Mouse (Mus musculus): ENCODE data around the gene Parp16. TPM values are rescaled to one million over a fixed set of nuclear protein-coding genes. Genes with fewer than 3 reads are reported as not detected.
"Not testable (repeated sequence)": the region's sequence is repeated elsewhere in the genome, so short reads cannot be mapped to it uniquely, and the experiment has no call there.

Gene Parp16
- polyA plus RNA-seq, 1 experiment: 2.1 TPM

- TF ChIP-seq CEBPB (IDR thresholded peaks at IDR 0.05; ENCODE audit: low read depth): no peak
- TF ChIP-seq USF1 (IDR thresholded peaks at IDR 0.05; ENCODE audit: low read depth): no peak
- TF ChIP-seq FOSL1 (IDR thresholded peaks at IDR 0.05; ENCODE audit: insufficient read depth, low read length, poor library complexity, severe bottlenecking): no peak
- TF ChIP-seq MAX (IDR thresholded peaks at IDR 0.05): no peak
- no peak for TF ChIP-seq MYOG (IDR thresholded peaks at IDR 0.05; ENCODE audit: control insufficient read depth, extremely low read depth, insufficient read length)
- no peak for TF ChIP-seq MYOD1 (IDR thresholded peaks at IDR 0.05; ENCODE audit: control insufficient read depth, insufficient read length, low read depth)
- TF ChIP-seq CTCF (IDR thresholded peaks at IDR 0.05; ENCODE audit: control insufficient read depth, insufficient read depth, insufficient read length): no peak
- no peaks in the 10 kb centered on the region for H3K79me3 ChIP-seq (ENCODE audit: low read depth)
- peak overlapping the region; percentile 62 for H3ac ChIP-seq (ENCODE audit: control insufficient read depth, insufficient read length, low read depth)
- no peaks in the 10 kb centered on the region for H3K27me3 ChIP-seq (ENCODE audit: control insufficient read depth, insufficient read depth, insufficient read length)
- H3K36me3 ChIP-seq (ENCODE audit: control insufficient read depth, insufficient read depth): no peaks in the 10 kb centered on the region
- H3K4me3 ChIP-seq (ENCODE audit: insufficient read depth, poor library complexity, severe bottlenecking): no peak overlapping the region
- no peaks in the 10 kb centered on the region for H3K79me2 ChIP-seq (ENCODE audit: control insufficient read depth, insufficient read depth)
Observed at GRCm38 (mm10) chr9:65202165-65202754, 7.1 kb downstream of the Parp16 start.

GRCm38 (mm10) chr9:65205049-65205815 lies 10.1 kb downstream of the Parp16 start:
- Histone ChIP-seq H3K4me3 (ENCODE audit: insufficient read depth, poor library complexity, severe bottlenecking) (no peak overlapping the region), H3ac (ENCODE audit: control insufficient read depth, insufficient read length, low read depth) (no peak overlapping the region), H3K27me3 (ENCODE audit: control insufficient read depth, insufficient read depth, insufficient read length) (no peaks in the 10 kb centered on the region), H3K79me2 (ENCODE audit: control insufficient read depth, insufficient read depth) (no peaks in the 10 kb centered on the region), H3K36me3 (ENCODE audit: control insufficient read depth, insufficient read depth) (no peaks in the 10 kb centered on the region), H3K79me3 (ENCODE audit: low read depth) (no peaks in the 10 kb centered on the region)
- TF ChIP-seq MYOD1 (IDR thresholded peaks at IDR 0.05; ENCODE audit: control insufficient read depth, insufficient read length, low read depth) (no peak), MAX (IDR thresholded peaks at IDR 0.05) (no peak), USF1 (IDR thresholded peaks at IDR 0.05; ENCODE audit: low read depth) (no peak), CEBPB (IDR thresholded peaks at IDR 0.05; ENCODE audit: low read depth) (no peak), MYOG (IDR thresholded peaks at IDR 0.05; ENCODE audit: control insufficient read depth, extremely low read depth, insufficient read length) (no peak), FOSL1 (IDR thresholded peaks at IDR 0.05; ENCODE audit: insufficient read depth, low read length, poor library complexity, severe bottlenecking) (no peak), CTCF (IDR thresholded peaks at IDR 0.05; ENCODE audit: control insufficient read depth, insufficient read depth, insufficient read length) (no peak)

GRCm38 (mm10) chr9:65207041-65207815 lies 12.1 kb downstream of the Parp16 start:
- H3K36me3 ChIP-seq (ENCODE audit: control insufficient read depth, insufficient read depth); H3K27me3 ChIP-seq (ENCODE audit: control insufficient read depth, insufficient read depth, insufficient read length); H3K4me3 ChIP-seq (ENCODE audit: insufficient read depth, poor library complexity, severe bottlenecking); H3ac ChIP-seq (ENCODE audit: control insufficient read depth, insufficient read length, low read depth); H3K79me3 ChIP-seq (ENCODE audit: low read depth); H3K79me2 ChIP-seq (ENCODE audit: control insufficient read depth, insufficient read depth): not testable (repeated sequence)

- Histone ChIP-seq H3K36me3 (ENCODE audit: control insufficient read depth, insufficient read depth) (no peaks in the 10 kb centered on the region), H3K27me3 (ENCODE audit: control insufficient read depth, insufficient read depth, insufficient read length) (no peaks in the 10 kb centered on the region), H3K79me2 (ENCODE audit: control insufficient read depth, insufficient read depth) (no peaks in the 10 kb centered on the region), H3ac (ENCODE audit: control insufficient read depth, insufficient read length, low read depth) (no peak overlapping the region), H3K4me3 (ENCODE audit: insufficient read depth, poor library complexity, severe bottlenecking) (no peak overlapping the region), H3K79me3 (ENCODE audit: low read depth) (no peaks in the 10 kb centered on the region)
- no peak for TF ChIP-seq FOSL1 (IDR thresholded peaks at IDR 0.05; ENCODE audit: insufficient read depth, low read length, poor library complexity, severe bottlenecking)
- no peak for TF ChIP-seq USF1 (IDR thresholded peaks at IDR 0.05; ENCODE audit: low read depth)
- TF ChIP-seq MYOG (IDR thresholded peaks at IDR 0.05; ENCODE audit: control insufficient read depth, extremely low read depth, insufficient read length): no peak
- no peak for TF ChIP-seq CTCF (IDR thresholded peaks at IDR 0.05; ENCODE audit: control insufficient read depth, insufficient read depth, insufficient read length)
- no peak for TF ChIP-seq CEBPB (IDR thresholded peaks at IDR 0.05; ENCODE audit: low read depth)
- no peak for TF ChIP-seq MAX (IDR thresholded peaks at IDR 0.05)
- no peak for TF ChIP-seq MYOD1 (IDR thresholded peaks at IDR 0.05; ENCODE audit: control insufficient read depth, insufficient read length, low read depth)
Observed at GRCm38 (mm10) chr9:65208293-65209179, 13.4 kb downstream of the Parp16 start.

- Histone ChIP-seq H3K4me3 (ENCODE audit: insufficient read depth, poor library complexity, severe bottlenecking) (no peak overlapping the region), H3ac (ENCODE audit: control insufficient read depth, insufficient read length, low read depth) (no peak overlapping the region), H3K79me3 (ENCODE audit: low read depth) (no peaks in the 10 kb centered on the region), H3K79me2 (ENCODE audit: control insufficient read depth, insufficient read depth) (no peaks in the 10 kb centered on the region), H3K27me3 (ENCODE audit: control insufficient read depth, insufficient read depth, insufficient read length) (no peaks in the 10 kb centered on the region), H3K36me3 (ENCODE audit: control insufficient read depth, insufficient read depth) (no peaks in the 10 kb centered on the region)
- TF ChIP-seq CEBPB (IDR thresholded peaks at IDR 0.05; ENCODE audit: low read depth) (no peak), MYOD1 (IDR thresholded peaks at IDR 0.05; ENCODE audit: control insufficient read depth, insufficient read length, low read depth) (no peak), MAX (IDR thresholded peaks at IDR 0.05) (no peak), CTCF (IDR thresholded peaks at IDR 0.05; ENCODE audit: control insufficient read depth, insufficient read depth, insufficient read length) (no peak), USF1 (IDR thresholded peaks at IDR 0.05; ENCODE audit: low read depth) (no peak), FOSL1 (IDR thresholded peaks at IDR 0.05; ENCODE audit: insufficient read depth, low read length, poor library complexity, severe bottlenecking) (no peak), MYOG (IDR thresholded peaks at IDR 0.05; ENCODE audit: control insufficient read depth, extremely low read depth, insufficient read length) (no peak)
Observed at GRCm38 (mm10) chr9:65211598-65211997, 16.4 kb downstream of the Parp16 start.

Measured in C2C12 (cell line).